Mouse (Mus musculus) gastrocnemius, postnatal 4 days (tissue): ENCODE results near the gene Iglon5. TPM values are rescaled to one million over a fixed set of nuclear protein-coding genes. Genes with fewer than 3 reads are reported as not detected.

ENCODE experiments used
- DNase-seq, 2 experiments: peaks; one replicate each; pipeline ENCODE4 v3.0.0; 2021 to 2022; ENCODE audit warnings: low spot score in 2 of 2, mixed read lengths in 2 of 2
- microRNA-seq: library from miRNA; unstranded; fragments of <30 nt; microRNA quantifications from one replicate; pipeline ENCODE4 v1.2.0, GENCODE M21; 2021
- total RNA-seq, 2 experiments: library from RNA; stranded (reverse); gene quantifications; 2 replicates each; pipeline ENCODE4 v1.2.3; 2021

Iglon5 gene
- total RNA-seq, 2 experiments from 2014 or later: 0.54 to 0.64 TPM

DNA sequence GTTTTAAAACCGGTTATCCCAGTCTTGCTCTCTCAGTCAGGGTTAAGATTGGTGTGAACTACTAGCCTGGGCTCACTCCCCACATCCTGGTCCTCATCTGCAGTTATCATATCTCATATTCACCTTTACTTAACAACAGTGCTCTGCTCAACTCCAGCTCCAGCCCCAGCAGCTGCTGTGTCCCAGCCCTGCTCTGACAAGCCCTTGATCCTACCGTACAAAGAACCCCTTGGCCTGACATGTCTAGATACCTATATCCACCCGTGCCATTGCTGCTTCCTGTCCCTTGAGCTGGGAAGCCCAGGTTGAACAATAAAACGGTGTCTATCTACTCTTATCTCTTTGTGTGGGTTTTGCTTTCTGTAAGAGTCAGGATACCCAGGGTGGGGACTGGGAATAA, 60.4 kb downstream of the Iglon5 start:
- DNase-seq: no peak

- DNase-seq: no peak
These were observed 62.5 kb downstream of the Iglon5 start, which contains the start of gene Lim2 for GRCm38 (mm10) chr7:43427406-43427805. Lim2 (plus strand) TSS chr7:43427670.

DNA sequence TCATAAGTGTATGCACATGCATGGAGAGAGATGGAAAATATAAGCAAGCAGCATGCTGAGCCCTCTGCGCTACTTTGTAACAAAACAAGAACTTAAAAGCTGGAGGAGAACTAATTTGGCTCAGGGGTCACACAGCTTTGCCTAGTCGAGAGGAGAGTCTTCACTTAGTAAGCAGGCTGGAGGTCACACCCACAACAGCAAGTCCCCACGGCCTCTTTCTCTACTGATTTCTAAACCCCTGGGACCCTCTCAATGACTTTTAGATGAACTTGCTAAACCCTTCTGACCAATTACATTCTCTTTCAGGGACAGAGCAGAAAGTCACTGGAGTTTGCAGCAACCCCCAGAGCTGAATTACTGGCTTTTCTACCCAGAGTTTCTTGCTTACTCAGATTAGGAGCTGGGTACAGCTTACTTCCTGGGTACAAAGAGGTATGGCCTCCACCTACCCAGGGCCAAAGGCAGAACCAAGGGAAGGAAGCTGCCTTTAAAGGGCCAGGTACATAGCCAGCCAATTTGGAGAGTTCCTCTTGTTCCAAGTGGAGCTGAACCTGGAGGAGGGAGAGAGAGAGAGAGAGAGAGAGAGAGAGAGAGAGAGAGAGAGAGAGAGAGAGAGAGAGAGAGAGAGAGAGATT, 65.8 kb downstream of the Iglon5 start:
- DNase-seq: no peak

DNA sequence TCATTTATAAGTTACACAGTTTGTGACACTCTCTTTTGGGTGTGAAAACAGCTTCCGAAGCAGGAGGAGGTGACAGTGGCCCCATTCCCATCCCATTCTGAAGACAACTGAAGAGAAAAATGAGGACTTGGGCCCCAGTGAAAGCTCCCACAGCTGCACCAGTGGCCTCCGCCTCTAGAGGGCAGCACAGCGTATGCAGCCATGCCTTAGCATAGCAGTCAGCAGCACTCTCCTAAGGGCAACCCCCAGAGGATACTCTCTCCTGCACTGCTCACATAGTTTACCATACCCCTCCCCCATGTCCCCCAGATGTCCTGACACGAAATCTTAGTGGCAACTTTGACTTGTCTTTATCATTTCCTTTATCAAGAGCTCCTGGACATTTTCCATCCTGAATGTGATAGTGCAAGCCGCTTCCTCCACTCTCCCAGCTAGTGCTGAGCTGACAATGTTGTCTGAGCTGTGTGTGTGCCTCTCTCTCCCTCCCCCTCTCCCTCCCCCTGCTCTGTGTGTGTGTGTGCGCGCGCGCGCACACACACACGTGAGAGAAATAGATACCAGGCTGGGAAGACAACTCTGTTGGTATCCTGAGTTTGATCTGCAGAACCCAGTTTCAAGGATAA, 66.8 kb downstream of the Iglon5 start:
- DNase-seq: peak; percentile 50 to 77

Small RNA genes within 50 kb of the gene (microRNA-seq; reads per million reads assigned to microRNA genes)
- gene Mir7051: 2.1 reads per million, percentile 2 among the genes with 10 or more reads in this experiment

Other genes with a start within 250 kb of the Iglon5 start
- 10 to 100 TPM; 20.0 to 21.5 TPM for gene Zfp715, start 176.8 kb downstream of the Iglon5 start, total RNA-seq
- under 1 TPM; 0.10 to 0.17 TPM for gene Siglecf, start 138.7 kb downstream of the Iglon5 start, total RNA-seq
- under 1 TPM in 1 of 2 experiments, not detected in 1; 0.10 TPM for gene Siglecg, start 81.9 kb downstream of the Iglon5 start, total RNA-seq
- gene Lim2, start 62.4 kb downstream of the Iglon5 start, total RNA-seq: not detected
- gene Nkg7, start 53.0 kb downstream of the Iglon5 start, total RNA-seq: not detected
- not detected for gene Cldnd2, start 49.3 kb downstream of the Iglon5 start, total RNA-seq
- 100 to 1,000 TPM; 408 to 443 TPM for gene Etfb, start 46.0 kb downstream of the Iglon5 start, total RNA-seq
- gene Gm45233, start 45.9 kb downstream of the Iglon5 start, total RNA-seq: 1 to 10 TPM; 1.2 to 1.4 TPM
- 1 to 10 TPM; 3.7 to 4.9 TPM for gene Vsig10l, start 26.9 kb downstream of the Iglon5 start, total RNA-seq
- gene 4931406B18Rik, start 15.9 kb upstream of the Iglon5 start, total RNA-seq: not detected
- 1 to 10 TPM; 4.4 to 5.5 TPM for gene Cd33, start 54.4 kb upstream of the Iglon5 start, total RNA-seq
- gene Zfp658, start 72.2 kb upstream of the Iglon5 start, total RNA-seq: 1 to 10 TPM; 2.2 to 2.3 TPM
- gene Zfp719, start 89.5 kb upstream of the Iglon5 start, total RNA-seq: 10 to 100 TPM in 1 of 2 experiments, 1 to 10 TPM in 1; 7.8 to 11.8 TPM
- not detected for gene Zfp819, start 117.1 kb upstream of the Iglon5 start, total RNA-seq
- not detected for gene Ceacam18, start 144.6 kb upstream of the Iglon5 start, total RNA-seq
- gene Siglece, start 170.1 kb upstream of the Iglon5 start, total RNA-seq: 1 to 10 TPM in 1 of 2 experiments, under 1 TPM in 1; 0.91 to 1.1 TPM
- gene Ctu1, start 181.9 kb upstream of the Iglon5 start, total RNA-seq: 1 to 10 TPM; 4.9 to 5.4 TPM
- gene Klk14, start 200.3 kb upstream of the Iglon5 start, total RNA-seq: not detected
- gene Klk13, start 222.5 kb upstream of the Iglon5 start, total RNA-seq: not detected